Mouse (Mus musculus): ENCODE results near the gene Stat2.

GRCm38 (mm10) chr10:128338415-128338814, 68.1 kb downstream of the Stat2 start:
- TF ChIP-seq CTCF (IDR thresholded peaks at IDR 0.05; ENCODE audit: low read depth) (no peak), EP300 (IDR thresholded peaks at IDR 0.05; ENCODE audit: low read depth) (no peak)

Measured in heart, postnatal 0 days (tissue).